Mouse (Mus musculus): Measurements from ENCODE around the gene Tha1. TPM values are rescaled to one million over a fixed set of nuclear protein-coding genes. Genes with fewer than 3 reads are reported as not detected.

Tha1 gene
- polyA plus RNA-seq, 1 experiment from 2014 or later = 2.1 TPM

DNA sequence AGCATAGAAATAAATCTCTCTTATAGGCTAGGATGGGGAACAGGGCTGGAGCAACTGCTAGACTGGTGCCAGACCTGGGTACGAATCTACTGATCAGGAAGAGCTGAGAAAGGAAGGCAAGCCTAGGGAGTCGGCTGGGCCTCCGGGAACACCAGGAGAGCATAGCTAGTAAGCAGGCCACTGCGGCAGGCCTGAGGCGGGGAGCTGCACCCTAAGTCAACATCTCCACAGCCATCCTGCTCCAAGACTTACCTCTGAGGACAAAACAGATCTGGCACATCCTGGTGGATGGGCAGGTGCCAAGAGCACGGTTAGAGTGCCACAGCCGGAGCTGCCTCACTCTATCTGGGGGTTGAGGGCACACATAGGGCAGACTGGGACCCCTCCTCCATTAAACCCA is 53.1 kb downstream of the Tha1 start:
- no peaks in the 10 kb centered on the region; the same call in 1 of the 2 replicates for H3K36me3 ChIP-seq (replicated peaks; ENCODE audit: control insufficient read depth, insufficient read depth, low read depth, low read length)

DNA sequence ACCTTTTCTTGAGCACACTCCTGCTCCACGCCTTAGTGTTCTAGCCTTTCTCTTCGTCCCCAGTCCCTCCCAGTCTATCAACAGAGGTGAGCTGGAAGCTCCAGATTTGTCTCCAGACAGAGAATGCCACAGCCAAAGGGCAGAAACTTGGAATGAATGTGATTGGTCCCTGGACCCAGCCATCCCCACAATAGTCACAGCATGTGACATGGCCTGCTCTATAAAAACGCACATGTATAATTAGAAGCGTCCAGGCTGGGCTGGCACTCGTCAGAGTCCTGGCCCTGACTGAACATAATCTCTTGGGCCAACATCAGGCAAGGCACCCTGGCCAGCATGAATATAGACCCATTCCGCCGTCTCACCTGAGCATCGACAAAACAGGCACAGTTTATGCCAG is 54.2 kb downstream of the Tha1 start:
- ATAC-seq (replicated peaks; ENCODE audit: insufficient number of reproducible peaks, low FRiP score, low TSS enrichment, low read depth) = no peak
- H3K9me3 ChIP-seq (replicated peaks; ENCODE audit: control insufficient read depth, low read length) = no peaks in the 10 kb centered on the region
- no peak overlapping the region for H3K9ac ChIP-seq (replicated peaks; ENCODE audit: low read length)
- 82% methylated on average over 8 of the region's 8 CpGs for WGBS
- no peak overlapping the region for H3K4me2 ChIP-seq (ENCODE audit: low read depth, low read length)
- no peaks in the 10 kb centered on the region for H3K4me1 ChIP-seq (ENCODE audit: control insufficient read depth, insufficient read depth, low read length)
- H3K27ac ChIP-seq (replicated peaks; ENCODE audit: low read depth, low read length) = no peak overlapping the region
- H3K4me3 ChIP-seq (ENCODE audit: low read depth, low read length) = no peak overlapping the region
- no peak for DNase-seq (ENCODE audit: low spot score)
- H3K27me3 ChIP-seq (ENCODE audit: control insufficient read depth, insufficient read depth, low read length) = no peaks in the 10 kb centered on the region
- H3K36me3 ChIP-seq (replicated peaks; ENCODE audit: control insufficient read depth, insufficient read depth, low read depth, low read length) = no peaks in the 10 kb centered on the region; the same call in none of the 2 replicates

More for the DNA sequence above, 53.1 kb downstream of the Tha1 start:
- H3K9ac ChIP-seq (replicated peaks; ENCODE audit: low read length) = no peak overlapping the region
- ATAC-seq (replicated peaks; ENCODE audit: insufficient number of reproducible peaks, low FRiP score, low TSS enrichment, low read depth) (no peak), DNase-seq (ENCODE audit: low spot score) (no peak)
- H3K4me1 ChIP-seq (ENCODE audit: control insufficient read depth, insufficient read depth, low read length) = no peaks in the 10 kb centered on the region; the same call in 1 of the 2 replicates
- 95% methylated on average over 7 of the region's 7 CpGs for WGBS
- H3K9me3 ChIP-seq (replicated peaks; ENCODE audit: control insufficient read depth, low read length) = no peaks in the 10 kb centered on the region
- H3K4me3 ChIP-seq (ENCODE audit: low read depth, low read length) = no peak overlapping the region
- H3K27ac ChIP-seq (replicated peaks; ENCODE audit: low read depth, low read length) = no peak overlapping the region
- H3K27me3 ChIP-seq (ENCODE audit: control insufficient read depth, insufficient read depth, low read length) = no peaks in the 10 kb centered on the region
- no peak overlapping the region for H3K4me2 ChIP-seq (ENCODE audit: low read depth, low read length)

Other genes starting within 250 kb of the Tha1 start
- gene Tnrc6c, start 219.2 kb downstream of the Tha1 start, polyA plus RNA-seq (2014; fragmentation: Nextera tagmentation; extraction: Ambion mirVana) = 15.4 and 16.7 TPM in 2 replicates
- 0.39 and 0.70 TPM in 2 replicates for gene Tmc8, start 91.4 kb downstream of the Tha1 start, polyA plus RNA-seq (2014; fragmentation: Nextera tagmentation; extraction: Ambion mirVana)
- gene Tmc6, start 91.3 kb downstream of the Tha1 start, polyA plus RNA-seq (2014; fragmentation: Nextera tagmentation; extraction: Ambion mirVana) = 9.9 and 10.7 TPM in 2 replicates
- gene 6030468B19Rik, start 75.8 kb downstream of the Tha1 start, polyA plus RNA-seq (2014; fragmentation: Nextera tagmentation; extraction: Ambion mirVana) = 0.27 and 0.67 TPM in 2 replicates
- 0.17 TPM in 1 of 2 replicates, not detected in the other for gene Gm20708, start 63.8 kb downstream of the Tha1 start, polyA plus RNA-seq (2014; fragmentation: Nextera tagmentation; extraction: Ambion mirVana)
- gene Syngr2, start 63.8 kb downstream of the Tha1 start, polyA plus RNA-seq (2014; fragmentation: Nextera tagmentation; extraction: Ambion mirVana) = 30.4 and 32.9 TPM in 2 replicates
- gene Afmid, start 47.6 kb downstream of the Tha1 start, polyA plus RNA-seq (2014; fragmentation: Nextera tagmentation; extraction: Ambion mirVana) = 3.3 and 4.3 TPM in 2 replicates
- gene Tk1, start 47.4 kb downstream of the Tha1 start, polyA plus RNA-seq (2014; fragmentation: Nextera tagmentation; extraction: Ambion mirVana) = 127 and 132 TPM in 2 replicates
- gene Birc5, start 24.2 kb downstream of the Tha1 start, polyA plus RNA-seq (2014; fragmentation: Nextera tagmentation; extraction: Ambion mirVana) = 416 and 441 TPM in 2 replicates
- not detected in 2 replicates for gene Tmem235, start 12.7 kb downstream of the Tha1 start, polyA plus RNA-seq (2014; fragmentation: Nextera tagmentation; extraction: Ambion mirVana)
- gene Socs3, start 96.6 kb upstream of the Tha1 start, polyA plus RNA-seq (2014; fragmentation: Nextera tagmentation; extraction: Ambion mirVana) = 8.4 and 9.8 TPM in 2 replicates
- 33.7 and 34.7 TPM in 2 replicates for gene Pgs1, start 112.8 kb upstream of the Tha1 start, polyA plus RNA-seq (2014; fragmentation: Nextera tagmentation; extraction: Ambion mirVana)